Mouse (Mus musculus): Measurements from ENCODE around the gene Ak6.

Ak6 gene

GRCm38 (mm10) chr13:100650550-100651438, at the start of gene Ak6, which contains the start of gene Rad17:
Ak6 (plus strand) TSS chr13:100650979.
Rad17 (minus strand) TSS chr13:100651051.
- peak; percentile 79 for DNase-seq (ENCODE audit: low read depth)

DNA sequence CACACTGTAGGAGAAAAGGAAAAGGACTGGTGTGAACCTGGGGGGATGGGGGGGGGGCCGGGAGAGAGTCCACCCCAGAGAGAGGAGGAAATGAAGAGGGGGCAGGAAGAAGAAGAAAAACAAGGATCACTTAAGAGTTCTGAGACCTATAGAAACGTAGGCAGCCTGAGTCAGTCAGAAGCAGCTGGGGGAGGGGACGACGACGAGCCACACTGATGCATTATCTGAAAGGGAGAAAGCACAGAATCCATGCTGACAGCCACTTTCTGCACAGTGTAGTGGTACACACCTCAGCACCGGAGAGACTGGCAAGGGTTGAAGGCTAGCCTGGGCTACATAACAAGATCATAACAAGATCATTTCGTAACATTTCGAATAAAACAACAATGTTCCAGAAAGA, 49.7 kb upstream of the Ak6 start:
- DNase-seq (ENCODE audit: low read depth), result no peak

- DNase-seq (ENCODE audit: low read depth), result no peak
Measured at GRCm38 (mm10) chr13:100602239-100602902, 48.4 kb upstream of the Ak6 start.

DNA sequence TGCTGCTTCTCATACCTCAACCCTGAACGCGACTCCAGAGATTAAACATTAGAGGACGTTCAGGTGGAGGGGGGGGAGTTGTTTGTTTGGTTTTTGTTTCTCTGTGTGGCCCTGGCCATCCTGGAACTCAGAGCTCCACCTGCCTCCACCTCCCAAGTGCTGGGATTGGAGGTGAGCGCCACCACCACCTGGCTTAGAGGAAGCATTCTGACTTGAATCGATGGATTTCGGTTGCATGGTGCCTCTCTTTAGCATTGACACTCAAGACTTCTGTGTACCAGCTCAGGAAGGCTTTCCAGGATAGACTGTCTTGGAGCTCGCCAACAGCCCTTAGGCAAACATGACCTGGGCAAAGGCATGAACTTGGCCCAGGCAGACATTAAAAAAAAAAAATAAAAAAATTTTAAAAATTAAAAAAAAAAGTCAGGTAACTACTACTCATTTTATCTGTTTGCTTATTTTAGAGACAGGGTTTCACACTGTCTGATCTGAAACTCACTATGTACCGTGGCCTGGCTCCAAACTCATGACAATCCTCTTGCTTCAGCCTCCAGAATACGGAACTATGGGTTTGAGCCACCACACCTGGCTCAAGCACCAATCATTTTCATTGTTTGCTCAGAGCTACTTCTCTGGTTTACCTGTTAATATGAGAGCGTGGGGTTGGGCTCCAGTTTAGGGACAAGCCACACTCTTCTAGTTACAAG, 47.6 kb upstream of the Ak6 start:
- DNase-seq (ENCODE audit: low read depth), result no peak

DNA sequence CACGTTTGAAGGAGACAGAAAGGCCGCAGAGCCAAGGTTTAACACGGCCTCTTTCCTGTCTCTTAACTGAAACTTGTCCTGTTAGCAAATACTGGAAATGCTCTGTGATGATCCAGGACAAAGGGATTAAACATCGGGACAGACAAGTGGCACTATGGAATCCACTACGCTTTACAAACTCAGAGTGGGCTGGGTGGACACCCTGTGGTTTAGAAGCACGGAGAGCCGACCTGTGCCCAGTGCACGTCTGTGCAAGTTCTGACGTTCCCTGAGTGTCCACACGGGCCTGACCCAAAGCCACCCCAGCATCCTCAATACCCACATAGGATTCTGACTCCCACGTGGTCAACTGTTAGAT, 47.1 kb upstream of the Ak6 start:
- no peak for DNase-seq (ENCODE audit: low read depth)

DNA sequence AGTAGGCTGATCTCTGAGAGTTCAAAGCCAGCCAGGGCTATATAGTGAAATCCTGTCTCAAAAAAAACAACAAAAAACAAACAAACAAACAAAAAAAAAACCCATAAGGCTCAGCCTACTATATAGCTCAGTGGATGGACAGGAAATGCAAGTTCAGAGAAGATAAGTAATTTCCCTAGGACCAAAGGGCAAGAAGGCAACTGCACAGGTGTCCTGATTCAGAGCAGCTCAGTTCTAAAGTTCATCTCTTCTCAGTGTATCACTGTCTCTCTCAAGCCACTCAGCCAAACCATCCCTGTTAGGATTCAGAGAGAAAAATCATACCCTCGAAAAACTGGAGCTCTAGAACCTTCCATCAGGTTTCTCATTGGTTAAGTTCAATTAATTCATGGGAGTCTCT, 44.9 kb upstream of the Ak6 start:
- no peak for DNase-seq (ENCODE audit: low read depth)

DNA sequence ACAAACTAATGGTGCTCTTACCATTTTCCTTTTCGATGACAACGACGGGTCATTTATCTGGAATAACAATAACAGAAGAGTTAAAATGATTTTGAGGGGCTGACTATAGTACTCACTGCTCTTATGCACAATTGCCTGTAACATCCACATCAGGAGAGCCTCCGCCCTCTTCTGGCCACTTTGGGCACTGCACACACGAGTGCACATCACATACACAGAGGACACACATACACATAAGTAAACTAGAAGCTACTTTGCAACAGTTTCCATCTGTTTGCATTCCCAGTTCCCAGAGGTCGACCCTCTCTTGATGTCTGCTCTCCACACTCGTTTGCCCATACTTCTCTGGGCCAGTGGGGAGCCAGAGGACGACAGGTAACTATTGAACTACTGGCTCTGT, 43.0 kb upstream of the Ak6 start:
- DNase-seq (ENCODE audit: low read depth), result no peak

DNA sequence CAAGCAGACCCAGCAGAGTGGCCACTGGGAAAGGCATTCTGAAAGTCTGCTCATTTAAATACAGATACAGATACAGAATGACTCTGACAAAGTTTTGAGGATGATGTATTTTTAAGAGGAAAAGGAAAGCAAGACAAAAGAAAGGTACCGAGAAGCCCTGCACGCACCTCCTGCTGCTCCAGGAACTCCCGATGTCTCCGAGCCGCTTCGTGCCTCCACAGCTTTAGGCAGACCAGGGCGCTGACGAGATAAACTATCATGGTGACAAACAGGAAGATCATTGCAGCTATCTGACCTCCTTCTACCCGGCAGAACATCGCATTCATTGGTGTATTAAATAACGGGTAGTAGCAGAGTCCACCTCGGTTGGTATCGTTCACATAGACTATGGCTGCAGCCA, 39.5 kb upstream of the Ak6 start:
- no peak for DNase-seq (ENCODE audit: low read depth)

DNA sequence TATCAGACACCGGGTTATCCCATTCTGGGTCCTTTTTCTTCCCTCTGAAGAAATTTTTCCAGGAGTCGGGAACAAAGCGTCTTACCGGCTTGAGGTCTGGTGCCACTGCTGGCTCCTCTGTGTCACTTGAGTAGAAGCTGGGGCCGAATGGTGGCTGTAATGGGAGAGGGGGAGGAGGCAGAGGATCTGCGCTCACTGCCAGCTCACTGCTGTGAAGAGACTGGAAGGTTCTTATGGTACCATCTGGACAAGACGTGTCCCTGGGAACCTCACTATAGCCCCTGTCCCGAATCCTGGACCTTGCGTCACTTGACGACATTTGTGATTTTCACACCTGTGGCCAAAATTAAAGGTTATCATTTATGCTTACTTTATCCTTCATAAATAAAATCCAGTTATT, 38.5 kb upstream of the Ak6 start:
- no peak for DNase-seq (ENCODE audit: low read depth)

DNA sequence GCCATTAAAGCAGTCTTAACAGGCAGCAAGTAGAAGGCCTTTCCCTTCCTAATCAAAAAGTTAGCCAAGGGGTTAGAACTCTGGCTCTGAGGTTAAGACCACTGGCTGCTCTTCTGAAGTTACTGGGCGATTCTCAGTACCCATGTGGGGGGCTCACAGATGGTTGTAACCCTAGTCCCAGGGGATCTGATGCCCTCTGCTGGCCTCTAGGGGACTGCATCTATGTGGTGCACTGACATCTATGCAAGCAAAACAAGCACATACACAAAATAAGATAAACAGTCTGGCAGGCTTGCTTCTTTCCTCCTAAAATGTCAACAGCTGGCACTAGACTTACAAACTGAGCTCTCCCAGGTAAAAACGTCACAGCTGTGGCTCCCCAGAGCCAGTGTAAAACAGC, 37.9 kb upstream of the Ak6 start:
- no peak for DNase-seq (ENCODE audit: low read depth)

GRCm38 (mm10) chr13:100616181-100617087, 34.3 kb upstream of the Ak6 start, which contains the start of gene Marveld2:
Marveld2 (minus strand) TSS chr13:100616971.
- DNase-seq (ENCODE audit: low read depth), result no peak

DNA sequence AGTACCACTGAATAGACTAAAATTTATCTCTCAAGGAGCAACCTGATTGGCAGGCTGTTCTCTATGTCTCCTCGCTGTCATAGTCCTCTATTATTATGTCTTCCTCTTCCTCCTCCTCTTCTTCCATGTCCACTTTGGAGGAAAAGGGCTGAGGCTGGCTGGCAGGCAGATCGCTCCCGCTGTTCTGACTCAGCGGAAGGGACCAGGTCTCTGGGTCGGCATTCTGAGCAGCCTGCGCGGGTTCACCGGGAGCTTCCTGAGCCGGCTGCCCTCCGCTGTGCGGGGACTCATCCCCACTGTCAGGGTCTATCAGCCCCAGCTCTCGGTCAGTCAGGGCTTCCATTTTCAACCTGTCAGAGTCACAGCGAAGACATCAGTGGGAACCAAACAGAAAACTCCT, 33.2 kb upstream of the Ak6 start:
- DNase-seq (ENCODE audit: low read depth), result no peak

GRCm38 (mm10) chr13:100622241-100622640, 28.5 kb upstream of the Ak6 start:
- no peak for DNase-seq (ENCODE audit: low read depth)

- DNase-seq (ENCODE audit: low read depth), result no peak
Measured at GRCm38 (mm10) chr13:100634106-100634691, 16.6 kb upstream of the Ak6 start.

DNA sequence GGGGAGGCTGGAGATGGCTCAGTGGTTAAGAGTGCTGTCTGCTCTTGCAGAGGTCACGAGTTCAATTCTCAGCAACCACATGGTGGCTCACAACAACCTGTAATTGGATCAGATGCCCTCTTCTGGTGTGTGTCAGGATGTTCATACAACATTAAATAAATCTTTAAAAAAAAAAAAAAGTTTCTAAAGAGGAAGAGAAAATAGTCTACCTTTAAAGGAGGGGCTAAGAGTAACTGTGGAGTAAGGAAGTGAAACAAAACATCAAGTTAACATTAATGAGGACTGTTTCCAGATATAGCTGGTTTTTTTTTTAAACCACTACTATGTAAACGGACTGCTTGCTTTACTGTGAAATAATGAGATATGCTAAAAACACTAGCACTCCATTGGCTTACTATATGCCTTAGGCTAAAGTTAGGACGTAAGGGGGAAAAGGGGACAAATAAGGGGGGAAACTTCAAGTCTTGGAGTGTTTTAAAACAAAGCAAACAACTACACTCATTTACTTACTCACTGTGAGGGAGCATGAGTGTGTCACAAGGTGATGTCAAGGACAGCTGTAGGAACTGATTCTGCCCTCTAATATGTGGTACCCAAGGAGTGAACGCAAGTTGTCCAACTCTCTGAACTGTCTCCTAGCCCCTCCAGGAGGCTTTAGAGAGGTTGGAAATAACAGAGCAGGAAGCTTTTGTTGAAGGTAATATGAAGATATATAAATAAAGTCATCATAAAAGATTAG, 8.1 kb upstream of the Ak6 start:
- no peak for DNase-seq (ENCODE audit: low read depth)

DNA sequence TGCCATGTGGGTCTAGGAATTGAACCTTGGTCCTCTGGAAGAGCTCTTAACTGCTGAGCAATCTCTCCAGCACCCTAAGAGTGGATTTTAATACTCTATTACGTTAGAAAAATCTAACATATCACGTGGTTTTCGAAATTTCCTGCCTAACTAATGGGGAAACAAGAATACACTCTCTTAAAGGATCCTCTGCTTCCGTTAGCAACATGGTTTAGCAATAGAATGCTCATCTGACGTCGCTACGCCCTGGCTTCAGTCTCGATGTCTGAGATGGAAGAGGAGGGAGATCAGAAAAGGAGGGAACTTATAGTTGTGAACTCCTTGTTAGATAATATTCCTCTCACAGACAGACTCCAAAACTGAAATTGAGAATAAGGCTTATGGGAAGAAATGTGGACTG, 2.6 kb upstream of the Ak6 start:
- DNase-seq (ENCODE audit: low read depth), result no peak

DNA sequence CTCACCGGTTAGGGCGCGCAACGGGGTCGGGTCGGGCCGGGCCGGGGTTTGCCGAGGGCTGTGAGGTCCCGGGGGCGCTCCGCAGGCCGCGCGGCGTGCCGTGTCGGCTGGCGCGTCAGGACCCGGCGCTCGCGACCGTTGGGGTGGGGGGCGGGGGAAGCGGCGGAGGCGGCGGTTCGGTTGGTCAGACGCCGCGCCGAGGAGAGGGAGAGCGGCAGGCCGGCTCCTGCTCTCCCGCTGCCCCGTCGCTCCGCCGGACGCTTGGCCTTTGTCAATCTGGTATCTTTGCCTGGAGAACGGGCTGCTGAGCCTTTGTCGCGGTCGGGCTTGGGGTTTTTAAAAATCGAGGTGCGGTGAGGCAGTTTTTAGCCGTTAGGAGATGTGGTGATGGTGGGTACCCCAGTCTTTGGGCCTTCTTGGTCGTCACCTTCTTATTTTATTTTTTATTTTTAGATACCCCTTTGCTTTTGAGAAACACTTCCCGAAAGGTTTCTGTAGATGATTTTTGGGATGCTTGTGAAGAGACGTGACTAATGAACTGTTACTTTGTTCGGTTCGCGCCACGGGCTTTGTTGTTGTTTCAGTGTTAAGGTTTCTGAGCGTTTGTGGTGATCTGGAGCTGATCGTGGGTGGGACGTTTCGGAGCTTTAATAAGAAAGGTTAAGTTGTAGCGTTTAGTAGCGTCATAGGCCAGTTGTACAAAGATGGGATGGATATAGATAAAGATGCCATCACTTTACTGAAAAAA, 834 bp downstream of the Ak6 start, which contains the start of gene Taf9:
Gene Taf9, plus strand, starts transcription at position 141 of the 748 bp plus-strand sequence.
- no peak for DNase-seq (ENCODE audit: low read depth)

- DNase-seq (ENCODE audit: low read depth), result no peak
Measured at GRCm38 (mm10) chr13:100658091-100658490, 7.3 kb downstream of the Ak6 start.

GRCm38 (mm10) chr13:100659864-100660456, 9.2 kb downstream of the Ak6 start:
- DNase-seq (ENCODE audit: low read depth), result peak; percentile 39
